Mouse (Mus musculus) MN1 (cell line): Measurements from ENCODE around the gene Ubald1.
A peak's percentile ranks its signal among the peaks of the same experiment; 100 is the strongest.

Experiments used
- DNase-seq: peaks from one replicate; pipeline ENCODE4 v3.0.0-alpha.2; 2016; ENCODE audit warnings: low spot score

The Ubald1 gene

GRCm38 (mm10) chr16:4871926-4872325 lies 8.2 kb downstream of the Ubald1 start:
- DNase-seq: no peak

- no peak for DNase-seq
Observed at GRCm38 (mm10) chr16:4870490-4870889, 9.6 kb downstream of the Ubald1 start.

- no peak for DNase-seq
Observed at GRCm38 (mm10) chr16:4866101-4866695, 13.9 kb downstream of the Ubald1 start.

- DNase-seq: no peak
Observed at GRCm38 (mm10) chr16:4863742-4864141, 16.4 kb downstream of the Ubald1 start.

GRCm38 (mm10) chr16:4862863-4863483 lies 17.1 kb downstream of the Ubald1 start:
- DNase-seq: peak; percentile 63

GRCm38 (mm10) chr16:4861392-4861791 lies 18.7 kb downstream of the Ubald1 start:
- no peak for DNase-seq

GRCm38 (mm10) chr16:4855046-4855650 lies 25.0 kb downstream of the Ubald1 start:
- DNase-seq: no peak

GRCm38 (mm10) chr16:4850938-4851628 lies 29.0 kb downstream of the Ubald1 start:
- DNase-seq: no peak

- peak; percentile 25 for DNase-seq
Observed at GRCm38 (mm10) chr16:4850361-4850760, 29.8 kb downstream of the Ubald1 start.

GRCm38 (mm10) chr16:4848090-4848489 lies 32.0 kb downstream of the Ubald1 start:
- no peak for DNase-seq

GRCm38 (mm10) chr16:4847041-4847440 lies 33.1 kb downstream of the Ubald1 start:
- no peak for DNase-seq

GRCm38 (mm10) chr16:4840231-4840630 lies 39.9 kb downstream of the Ubald1 start:
- DNase-seq: no peak

- no peak for DNase-seq
Observed at GRCm38 (mm10) chr16:4839552-4839951, 40.6 kb downstream of the Ubald1 start.

GRCm38 (mm10) chr16:4837631-4838030 lies 42.5 kb downstream of the Ubald1 start:
- DNase-seq: no peak

- no peak for DNase-seq
Observed at GRCm38 (mm10) chr16:4835191-4835590, 44.9 kb downstream of the Ubald1 start, which contains the start of gene 4930562C15Rik. Gene 4930562C15Rik (plus strand): TSS chr16:4835416.

- no peak for DNase-seq
Observed at GRCm38 (mm10) chr16:4833858-4834257, 46.3 kb downstream of the Ubald1 start.

- DNase-seq: no peak
Observed at GRCm38 (mm10) chr16:4831650-4832419, 48.3 kb downstream of the Ubald1 start.

GRCm38 (mm10) chr16:4829271-4829900 lies 50.7 kb downstream of the Ubald1 start:
- DNase-seq: no peak

- DNase-seq: no peak
Observed at GRCm38 (mm10) chr16:4827639-4828038, 52.5 kb downstream of the Ubald1 start.
